Mouse (Mus musculus) erythroblast, embryonic 14.5 days (primary cell): ENCODE measurements around the gene Stam.

Source experiments
- GATA1 ChIP-seq: IDR thresholded peaks from 2 replicates; pipeline ENCODE4 v1.6.1; 2012; ENCODE audit warnings: low read length, inconsistent platforms, mixed read lengths
- TAL1 ChIP-seq: IDR thresholded peaks from 3 replicates; pipeline ENCODE4 v1.6.1; 2012; ENCODE audit warnings: low read length, inconsistent platforms, mixed read lengths

DNA sequence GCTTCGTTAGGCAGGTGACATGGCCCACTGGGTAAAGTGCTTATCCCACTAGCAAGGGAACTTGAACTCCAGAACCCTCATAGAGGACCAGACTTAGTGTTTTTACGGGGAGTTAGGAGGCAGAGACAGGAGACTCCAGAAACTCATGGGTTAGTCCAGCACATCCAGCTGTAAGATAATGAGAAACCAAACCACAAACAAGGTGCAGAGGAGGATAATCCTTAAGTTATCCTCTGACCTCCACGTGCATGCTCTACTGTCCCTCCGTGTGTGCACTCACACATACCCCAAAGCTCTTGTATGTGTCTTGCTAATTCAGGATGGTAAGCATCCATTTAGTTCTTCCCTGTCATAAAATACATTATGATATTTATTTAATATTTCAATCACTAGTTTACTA is 117.7 kb downstream of the Stam start:
- TF ChIP-seq TAL1 (no peak), GATA1 (no peak)
